Mouse (Mus musculus): ENCODE measurements around the gene Rftn1. TPM values are rescaled to one million over a fixed set of nuclear protein-coding genes. Genes with fewer than 3 reads are reported as not detected.

Rftn1 gene
- total and polyA plus RNA-seq, 3 experiments, result 52.5 to 80.6 (median 60.5) TPM

DNA sequence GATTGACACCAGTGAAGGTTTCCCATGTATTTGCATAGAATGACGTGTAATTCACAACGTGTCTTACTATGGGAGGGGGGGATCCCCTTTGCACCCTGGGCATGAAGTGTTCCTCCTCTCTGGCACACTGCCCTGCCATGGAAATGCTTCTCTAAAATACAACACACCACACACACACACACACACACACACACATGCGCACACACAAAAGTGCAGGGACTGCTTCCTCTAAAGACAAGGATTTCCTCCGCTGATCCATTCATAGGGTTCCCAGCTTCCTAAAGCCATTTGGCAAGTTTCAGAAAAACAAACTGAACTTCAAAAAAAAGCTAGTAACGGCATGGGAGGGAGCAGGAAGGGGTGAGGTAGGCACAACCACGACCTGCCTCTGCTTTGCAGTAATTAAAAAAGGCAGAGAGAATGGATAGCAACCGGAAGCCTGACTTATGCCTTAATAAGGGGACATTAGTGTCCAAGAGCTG, 20.5 kb downstream of the Rftn1 start:
- Histone ChIP-seq H3K4me2 (ENCODE audit: insufficient read depth, low read depth, poor library complexity, severe bottlenecking) (no peak overlapping the region), H3K9ac (ENCODE audit: insufficient read depth, low read depth) (no peak overlapping the region), H3K4me3 (replicated peaks in 1 of 3; ENCODE audit: low read depth in 2 of 3, low read length in 2 of 3, poor library complexity in 1 of 3) (no peak overlapping the region), H3K4me1 (ENCODE audit: control insufficient read depth in 1 of 2, insufficient read depth in 2 of 2) (peaks cover 30 to 90% of the 10 kb centered on the region in 2 experiments), H3K9me3 (replicated peaks; ENCODE audit: low read length) (peaks cover 28% of the 10 kb centered on the region), H3K27me3 (replicated peaks) (no peaks in the 10 kb centered on the region), H3K27ac (ENCODE audit: insufficient read depth, low read depth) (peak overlapping the region; percentile 59), H3K79me2 (replicated peaks; ENCODE audit: control insufficient read depth, extremely low read depth, insufficient read depth, poor library complexity, severe bottlenecking) (peaks cover 98% of the 10 kb centered on the region), H3K36me3 (replicated peaks in 1 of 2; ENCODE audit: control insufficient read depth in 1 of 2, insufficient read depth in 1 of 2, low read length in 1 of 2) (peaks cover 86 to 99% of the 10 kb centered on the region in 2 experiments)
- in situ Hi-C loops (cut with MboI; ENCODE audit: low pct_ligation_motif_present, low pct_unique_long_range_greater_than_20kb, low sequenced_read_pairs), result no loop called here
- peak; percentile 65 for DNase-seq (ENCODE audit: extremely low read depth)
- TF ChIP-seq JUND (conservative IDR thresholded peaks at IDR 0.05; ENCODE audit: low read depth, low read length) (no peak), UBTF (IDR thresholded peaks at IDR 0.05; ENCODE audit: low read depth, low read length) (no peak), KAT2A (IDR thresholded peaks at IDR 0.05; ENCODE audit: insufficient replicate concordance, low read length) (no peak), POLR2A (IDR thresholded peaks at IDR 0.05; ENCODE audit: low read depth, low read length) (no peak; the same call in 1 of the 2 replicates), NELFE (IDR thresholded peaks at IDR 0.05; ENCODE audit: low read depth, low read length) (no peak), ELF1 (IDR thresholded peaks at IDR 0.05; ENCODE audit: low read depth, low read length) (no peak), CHD2 (IDR thresholded peaks at IDR 0.05; ENCODE audit: low read length) (no peak), MYC (IDR thresholded peaks at IDR 0.05; ENCODE audit: low read depth, low read length) (no peak), IRF4 (IDR thresholded peaks at IDR 0.05; ENCODE audit: low read depth, low read length) (no peak), ZKSCAN1 (IDR thresholded peaks at IDR 0.05; ENCODE audit: borderline replicate concordance, low read depth, low read length) (no peak), EP300 (IDR thresholded peaks at IDR 0.05; ENCODE audit: low read length) (no peak), BHLHE40 (IDR thresholded peaks at IDR 0.05; ENCODE audit: low read depth, low read length) (no peak; the same call in 1 of the 2 replicates), POLR2AphosphoS2 (IDR thresholded peaks at IDR 0.05; ENCODE audit: low read depth, low read length) (peak; percentile 17; the same call in 1 of the 2 replicates), ETS1 (conservative IDR thresholded peaks at IDR 0.05; ENCODE audit: low read depth, low read length) (peak; percentile 61; the same call in 1 of the 2 replicates), USF1 (IDR thresholded peaks at IDR 0.05; ENCODE audit: low read depth, low read length) (no peak), MEF2A (IDR thresholded peaks at IDR 0.05; ENCODE audit: borderline replicate concordance, low read depth, low read length) (no peak)
- dilution Hi-C loops (cut with MboI; ENCODE audit: extremely low pct_ligation_motif_present, extremely low pct_unique_long_range_greater_than_20kb, low sequenced_read_pairs), result no loop called here

DNA sequence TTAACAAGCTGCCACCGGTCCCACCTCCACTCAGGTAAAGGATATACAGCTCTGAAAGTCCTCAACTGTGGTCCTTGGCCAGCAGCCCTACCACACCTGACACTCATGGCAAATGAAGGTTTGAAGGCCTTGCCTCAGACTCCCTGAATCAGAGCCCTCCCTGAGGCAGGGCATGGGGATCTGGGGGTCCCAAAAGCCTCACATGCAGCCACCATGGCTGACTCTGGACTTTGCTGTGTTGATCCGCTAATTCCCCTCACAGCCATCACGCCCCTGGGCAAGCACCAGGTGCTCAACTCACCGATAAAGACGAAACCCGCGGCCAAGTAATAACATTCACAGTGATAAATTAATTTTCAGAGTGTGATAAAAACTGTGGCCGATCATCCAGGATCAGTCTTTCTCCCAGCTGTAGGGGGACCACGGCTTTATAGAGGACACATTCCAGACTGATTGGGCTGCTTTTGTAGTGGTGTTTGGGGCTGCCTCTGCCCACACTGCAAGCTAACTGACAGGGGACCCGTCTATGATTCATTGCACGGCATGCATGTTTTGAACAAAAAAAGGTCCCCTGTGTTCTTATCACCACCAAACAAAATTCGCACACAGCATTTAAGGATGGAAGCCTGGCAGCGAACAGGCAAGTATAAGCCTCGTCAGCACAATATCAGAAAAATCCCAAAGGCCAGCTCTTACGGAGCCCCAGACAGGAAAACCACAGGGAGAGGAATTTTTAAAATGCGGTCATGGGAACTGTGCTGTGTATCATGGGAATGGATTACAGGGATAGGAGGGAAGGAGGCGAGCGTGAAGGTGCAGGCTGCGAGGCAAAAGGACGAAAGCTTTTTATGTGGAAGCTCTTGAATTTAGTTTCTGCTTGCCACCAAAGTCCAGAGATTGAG, 29.3 kb downstream of the Rftn1 start:
- Histone ChIP-seq H3K79me2 (replicated peaks; ENCODE audit: control insufficient read depth, extremely low read depth, insufficient read depth, poor library complexity, severe bottlenecking) (peaks cover 80% of the 10 kb centered on the region), H3K36me3 (replicated peaks in 1 of 2; ENCODE audit: control insufficient read depth in 1 of 2, insufficient read depth in 1 of 2, low read length in 1 of 2) (peaks cover 75 to 89% of the 10 kb centered on the region in 2 experiments), H3K4me2 (ENCODE audit: insufficient read depth, low read depth, poor library complexity, severe bottlenecking) (no peak overlapping the region), H3K9ac (ENCODE audit: insufficient read depth, low read depth) (no peak overlapping the region), H3K4me1 (ENCODE audit: control insufficient read depth in 1 of 2, insufficient read depth in 2 of 2) (peaks cover 43 to 95% of the 10 kb centered on the region in 2 experiments), H3K9me3 (replicated peaks; ENCODE audit: low read length) (peaks cover 8% of the 10 kb centered on the region), H3K4me3 (replicated peaks in 1 of 3; ENCODE audit: low read depth in 2 of 3, low read length in 2 of 3, poor library complexity in 1 of 3) (no peak overlapping the region), H3K27ac (ENCODE audit: insufficient read depth, low read depth) (peak overlapping the region; percentile 100), H3K27me3 (replicated peaks) (no peaks in the 10 kb centered on the region)
- dilution Hi-C loops (cut with MboI; ENCODE audit: extremely low pct_ligation_motif_present, extremely low pct_unique_long_range_greater_than_20kb, low sequenced_read_pairs), result no loop called here
- TF ChIP-seq ZNF384 (IDR thresholded peaks at IDR 0.05; ENCODE audit: low read depth, low read length), result no peak
- TF ChIP-seq CHD1 (IDR thresholded peaks at IDR 0.05; ENCODE audit: low read depth, low read length), result no peak; the same call in 1 of the 2 replicates
- no peak for TF ChIP-seq MXI1 (IDR thresholded peaks at IDR 0.05; ENCODE audit: low read depth, low read length)
- no peak for TF ChIP-seq EP300 (IDR thresholded peaks at IDR 0.05; ENCODE audit: low read length)
- in situ Hi-C loops (cut with MboI; ENCODE audit: low pct_ligation_motif_present, low pct_unique_long_range_greater_than_20kb, low sequenced_read_pairs), result no loop called here
- no peak for DNase-seq (ENCODE audit: extremely low read depth)
